Mouse (Mus musculus) urinary bladder, postnatal 4 days (tissue): ENCODE measurements at regions not wholly inside any gene's neighbourhood (a gene's known extent, or its start where the extent isn't known, plus 50 kb on each side); places are given as distances from the start of the nearest gene placed in this dataset.

Experiments
- DNase-seq, 2 experiments: peaks; one replicate each; pipeline ENCODE4 v3.0.0; 2021 to 2022; ENCODE audit warnings: low spot score in 2 of 2

DNA sequence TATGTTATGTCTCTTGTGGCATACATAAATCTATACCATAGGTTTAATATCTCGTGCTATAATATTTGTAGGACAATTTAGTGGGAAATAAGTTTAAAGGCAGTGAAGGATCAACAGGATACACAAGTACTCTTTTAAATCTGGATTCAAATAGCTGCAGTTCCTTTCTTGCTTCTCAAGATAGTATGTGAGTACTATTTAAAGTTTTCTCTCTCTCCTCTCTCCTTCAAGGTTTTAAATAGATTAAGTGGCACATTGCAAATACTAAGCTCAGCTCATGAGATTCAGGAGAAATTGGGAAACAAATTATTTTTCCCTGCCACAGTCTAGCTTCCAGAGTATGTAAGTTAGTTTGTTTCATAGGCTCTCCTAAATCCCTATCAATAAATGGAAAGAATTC, 1103.9 kb downstream of the Ndufa4 start:
- DNase-seq: no peak

DNA sequence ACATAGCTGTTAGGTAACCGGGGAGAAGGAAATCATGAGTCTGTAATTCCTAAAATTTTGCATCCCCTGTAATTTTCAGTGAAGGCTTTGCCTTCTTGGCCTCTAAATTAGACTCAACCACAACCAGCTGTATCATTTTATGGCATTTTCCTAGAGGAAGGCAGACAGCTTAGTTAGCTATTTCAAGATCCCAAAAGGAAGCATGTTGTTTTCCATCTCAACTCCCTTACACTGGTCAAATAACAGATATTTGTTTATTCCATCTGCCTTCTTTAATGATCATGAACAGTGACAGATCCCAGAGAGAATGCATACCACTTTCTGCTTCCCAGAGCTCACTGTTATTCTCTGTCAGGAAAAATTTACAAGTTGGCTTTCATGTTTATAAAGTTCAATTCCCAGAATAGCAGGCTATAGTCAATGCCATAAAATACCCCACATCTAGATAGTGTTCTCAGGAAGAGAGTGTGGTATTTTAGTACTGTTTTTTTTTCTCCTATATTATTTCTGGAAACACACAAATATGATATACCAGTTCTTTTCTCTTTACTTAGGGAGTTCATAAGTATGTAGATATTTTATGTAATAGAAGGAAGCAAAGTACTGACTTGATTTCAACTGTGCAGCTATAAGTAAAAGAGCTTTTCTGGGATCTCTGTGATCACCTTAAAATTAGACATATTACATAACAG, 1148.5 kb downstream of the Ndufa4 start:
- no peak for DNase-seq

DNA sequence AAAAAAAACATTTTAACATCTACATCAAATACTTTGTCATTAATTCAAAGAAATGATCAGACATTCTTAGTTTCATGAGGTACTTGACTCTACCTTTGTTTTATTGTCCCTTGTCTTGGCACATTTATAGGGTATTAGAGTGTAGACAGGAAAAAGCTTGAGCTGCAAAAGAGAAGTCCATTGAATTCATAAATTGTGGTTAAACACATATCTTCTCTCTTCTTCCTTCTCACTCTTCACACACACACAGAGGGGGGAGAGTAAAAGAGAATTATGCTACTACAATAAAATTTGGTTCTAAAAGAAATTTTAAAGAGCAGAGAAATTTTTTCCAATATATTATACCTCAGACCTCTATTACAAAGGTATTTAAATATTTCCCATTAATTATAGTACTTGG, 1149.2 kb downstream of the Ndufa4 start:
- no peak for DNase-seq

GRCm38 (mm10) chr6:10744056-10744455, 1163.2 kb downstream of the Ndufa4 start:
- DNase-seq: no peak

GRCm38 (mm10) chr6:10722566-10722965, 1184.7 kb downstream of the Ndufa4 start:
- no peak for DNase-seq

DNA sequence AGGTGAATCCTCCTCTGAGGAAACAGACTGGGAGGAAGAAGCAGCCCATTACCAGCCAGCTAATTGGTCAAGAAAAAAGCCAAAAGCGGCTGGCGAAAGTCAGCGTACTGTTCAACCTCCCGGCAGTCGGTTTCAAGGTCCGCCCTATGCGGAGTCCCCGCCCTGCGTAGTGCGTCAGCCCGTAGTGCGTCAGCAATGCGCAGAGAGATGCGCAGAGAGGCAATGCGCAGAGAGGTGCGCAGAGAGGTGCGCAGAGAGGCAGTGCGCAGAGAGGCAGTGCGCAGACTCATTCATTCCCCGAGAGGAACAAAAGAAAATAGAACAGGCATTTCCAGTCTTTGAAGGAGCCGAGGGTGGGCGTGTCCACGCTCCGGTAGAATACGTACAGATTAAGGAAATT, 1216.8 kb downstream of the Ndufa4 start:
- peak in 1 of 2 experiments; percentile 21 for DNase-seq
